In genomic region chr12:16734009-16734408, GRCm38 (mm10) we compare ENCODE assay signal across 10 mouse cellular contexts.
A peak's percentile ranks its signal among the peaks of the same experiment; 100 is the strongest.
DNase-seq lines count a peak whose midpoint lies in the region; ATAC-seq and TF ChIP-seq lines count a peak whose summit lies in the region.
"Had no signal": no experiment of that assay in that cellular context is flagged by ENCODE, and none has a peak within 500 bp of the region (broad histone marks: within the 10 kb centered on the region; RNA-seq: fewer than 3 reads in every experiment).

No protein-coding gene starts in this region.

- no peaks in the 10 kb centered on the region for H3K27me3 ChIP-seq in kidney, postnatal 0 days (ENCODE audit: insufficient read depth, low read length)
- no peaks in the 10 kb centered on the region for H3K27me3 ChIP-seq in neural tube, embryonic 11.5 days (ENCODE audit: control insufficient read depth, insufficient read depth, low read length)
- H3K27me3 ChIP-seq: heart, embryonic 12.5 days had no signal

- 27% methylated on average over 8 of the region's 8 CpGs for WGBS in kidney, postnatal 0 days
- 38% methylated on average over 8 of the region's 8 CpGs for WGBS in neural tube, embryonic 11.5 days

- H3K9ac ChIP-seq in kidney, postnatal 0 days (ENCODE audit: low read depth, low read length): no peak overlapping the region
- H3K9ac ChIP-seq in neural tube, embryonic 11.5 days (ENCODE audit: low read length): no peak overlapping the region
- H3K9ac ChIP-seq: heart, embryonic 12.5 days had no signal

- no peaks in the 10 kb centered on the region for H3K9me3 ChIP-seq in kidney, postnatal 0 days (replicated peaks; ENCODE audit: low read length)
- H3K9me3 ChIP-seq in neural tube, embryonic 11.5 days (ENCODE audit: control insufficient read depth, low read length): no peaks in the 10 kb centered on the region
- H3K9me3 ChIP-seq: heart, embryonic 12.5 days had no signal

- H3K4me1 ChIP-seq in kidney, postnatal 0 days (replicated peaks; ENCODE audit: insufficient read depth, low read length): peaks cover 7% of the 10 kb centered on the region; the same call in 1 of the 2 replicates
- peaks cover 13% of the 10 kb centered on the region for H3K4me1 ChIP-seq in neural tube, embryonic 11.5 days (ENCODE audit: control insufficient read depth, insufficient read depth, low read length)

- H3K4me2 ChIP-seq in kidney, postnatal 0 days (ENCODE audit: low read length): no peak overlapping the region
- no peak overlapping the region for H3K4me2 ChIP-seq in neural tube, embryonic 11.5 days (ENCODE audit: low read depth)
- H3K4me2 ChIP-seq: heart, embryonic 12.5 days had no signal

- peak; percentile 67 for DNase-seq in kidney, postnatal 0 days (ENCODE audit: low spot score)
- no peak for DNase-seq in kidney, adult 8-10 months
- peak; percentile 50 for DNase-seq in R1 (ENCODE audit: low read depth, low spot score)
- DNase-seq in adrenal gland, postnatal 36 days: peak; percentile 80
- peak; percentile 48 for DNase-seq in neural tube, embryonic 11.5 days (ENCODE audit: low spot score)
- no peak for DNase-seq in left cerebral cortex, postnatal 10 days (ENCODE audit: extremely low spot score in 1 of 2, low spot score in 2 of 2)
- no peak for DNase-seq in urinary bladder, postnatal 4 days (ENCODE audit: low spot score in 2 of 2)

- intact Hi-C loops in left cerebral cortex, postnatal 10 days (cut with DNase I): no loop called here

- H3K27ac ChIP-seq in kidney, postnatal 0 days: no peak overlapping the region
- H3K27ac ChIP-seq in neural tube, embryonic 11.5 days (ENCODE audit: low read depth, low read length): no peak overlapping the region
- H3K27ac ChIP-seq: macrophage had no signal

- H3K4me3 ChIP-seq in kidney, postnatal 0 days (replicated peaks; ENCODE audit: low read depth, low read length): no peak overlapping the region
- H3K4me3 ChIP-seq in neural tube, embryonic 11.5 days (ENCODE audit: low read depth, low read length): no peak overlapping the region
- H3K4me3 ChIP-seq: heart, embryonic 12.5 days had no signal

- no peaks in the 10 kb centered on the region for H3K36me3 ChIP-seq in kidney, postnatal 0 days (ENCODE audit: insufficient read depth, low read length)
- no peaks in the 10 kb centered on the region for H3K36me3 ChIP-seq in neural tube, embryonic 11.5 days (ENCODE audit: control insufficient read depth, insufficient read depth, low read length)
- H3K36me3 ChIP-seq: heart, embryonic 12.5 days had no signal

- peak; percentile 48; the same call in 1 of the 2 replicates for TF ChIP-seq CTCF in kidney, postnatal 0 days (IDR thresholded peaks at IDR 0.05; ENCODE audit: low read depth)

- peak; percentile 69 for ATAC-seq in kidney, postnatal 0 days (replicated peaks; ENCODE audit: low FRiP score, low read depth)
- no peak for ATAC-seq in neural tube, embryonic 11.5 days (ENCODE audit: insufficient read depth, low FRiP score, low TSS enrichment)
- ATAC-seq: inflammation-experienced regulatory T-cells, adult 6 months had no signal

Comparison
In these comparisons a context has a peak if more than half of its experiments do, and no peak if none do; other contexts are left out.
1. DNase-seq: peak in kidney, postnatal 0 days (single experiment), R1 (single experiment), adrenal gland, postnatal 36 days (2 of 2) and neural tube, embryonic 11.5 days (single experiment); none in kidney, adult 8-10 months (0 of 2), left cerebral cortex, postnatal 10 days (0 of 2) and urinary bladder, postnatal 4 days (0 of 2).